Mouse (Mus musculus) MEL (cell line): ENCODE measurements at regions not wholly inside any gene's neighbourhood (a gene's known extent, or its start where the extent isn't known, plus 50 kb on each side); places are given as distances from the start of the nearest gene placed in this dataset.

Experiments used
- CTCF ChIP-seq, 3 experiments: IDR thresholded peaks in 2 of 3; conservative IDR thresholded peaks in 1 of 3; 2 replicates each; pipeline ENCODE4 v1.5.1; 2011 to 2012; ENCODE audit warnings: low read length in 3 of 3, low read depth in 2 of 3, mild to moderate bottlenecking in 2 of 3, improper control_type of control experiment in 1 of 3, inconsistent platforms in 1 of 3, mixed read lengths in 1 of 3, moderate library complexity in 1 of 3; ENCODE audit not compliant: control insufficient read depth in 1 of 3, insufficient read depth in 1 of 3, poor library complexity in 1 of 3, severe bottlenecking in 1 of 3
- EP300 ChIP-seq, 2 experiments: IDR thresholded peaks; 2 replicates each; pipeline ENCODE4 v1.6.1; 2011; ENCODE audit warnings: improper control_type of control experiment in 2 of 2, low read length in 2 of 2, low read depth in 1 of 2, mild to moderate bottlenecking in 1 of 2
- GATA1 ChIP-seq: IDR thresholded peaks from 2 replicates; pipeline ENCODE4 v1.6.1; 2011; ENCODE audit warnings: low read depth, low read length, improper control_type of control experiment
- MAFK ChIP-seq: IDR thresholded peaks from 2 replicates; pipeline ENCODE4 v1.6.1; 2011; ENCODE audit warnings: low read depth, mild to moderate bottlenecking, low read length, improper control_type of control experiment, borderline replicate concordance
- NRF1 ChIP-seq: IDR thresholded peaks from 2 replicates; pipeline ENCODE4 v1.6.1; 2014; ENCODE audit warnings: low read depth, mild to moderate bottlenecking, inconsistent platforms, low read length, improper control_type of control experiment, moderate library complexity; ENCODE audit not compliant: poor library complexity, insufficient read depth, severe bottlenecking
- POLR2A ChIP-seq, 2 experiments: IDR thresholded peaks; 2 replicates each; pipeline ENCODE4 v1.6.1; 2011 to 2012; ENCODE audit warnings: low read length in 2 of 2, mild to moderate bottlenecking in 2 of 2, control low read depth in 1 of 2, improper control_type of control experiment in 1 of 2, low read depth in 1 of 2, moderate library complexity in 1 of 2; ENCODE audit not compliant: control insufficient read depth in 1 of 2, insufficient read depth in 1 of 2, poor library complexity in 1 of 2
- RAD21 ChIP-seq: IDR thresholded peaks from 2 replicates; pipeline ENCODE4 v1.6.1; 2011; ENCODE audit warnings: mild to moderate bottlenecking, low read depth, low read length, improper control_type of control experiment
- TCF12 ChIP-seq: IDR thresholded peaks from 2 replicates; pipeline ENCODE4 v1.6.1; 2014; ENCODE audit warnings: low read depth, mild to moderate bottlenecking, inconsistent platforms, low read length, improper control_type of control experiment, moderate library complexity
- UBTF ChIP-seq: IDR thresholded peaks from 2 replicates; pipeline ENCODE4 v1.6.1; 2012; ENCODE audit warnings: low read depth, mild to moderate bottlenecking, inconsistent platforms, low read length, improper control_type of control experiment, moderate library complexity, borderline replicate concordance; ENCODE audit not compliant: insufficient read depth

DNA sequence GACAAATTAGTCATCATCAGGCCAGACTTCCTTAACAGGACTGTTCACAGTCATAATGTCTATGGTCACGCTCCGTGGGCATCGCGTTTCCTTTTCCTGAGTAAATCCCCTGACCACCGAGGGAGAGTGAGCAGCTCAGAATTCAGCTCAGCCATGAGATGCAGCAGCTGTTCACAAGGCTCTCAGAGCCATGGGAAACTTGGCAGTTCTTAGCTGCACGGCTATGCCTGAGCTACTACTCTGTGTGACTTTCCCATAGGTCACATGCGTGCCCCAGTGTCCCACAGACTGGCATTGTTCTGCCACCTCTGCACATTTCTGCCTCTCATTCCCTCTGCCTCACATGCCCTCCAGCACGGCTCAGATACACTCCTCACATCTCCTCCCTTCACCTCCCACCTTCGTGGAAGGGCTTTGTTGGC lies 64.3 kb upstream of the Pced1b start:
- TF ChIP-seq GATA1 (no peak), CTCF (IDR thresholded peaks at IDR 0.05 in 2 of 3, conservative IDR thresholded peaks at IDR 0.05 in 1 of 3; ENCODE audit: control insufficient read depth in 1 of 3, insufficient read depth in 1 of 3, low read depth in 2 of 3, low read length in 3 of 3, poor library complexity in 1 of 3, severe bottlenecking in 1 of 3) (no peak; a peak in 1 of 6 replicates), UBTF (no peak), POLR2A (IDR thresholded peaks at IDR 0.05; ENCODE audit: control insufficient read depth in 1 of 2, insufficient read depth in 1 of 2, low read depth in 1 of 2, low read length in 2 of 2, poor library complexity in 1 of 2) (no peak), TCF12 (no peak), MAFK (no peak), RAD21 (no peak), EP300 (IDR thresholded peaks at IDR 0.05; ENCODE audit: low read depth in 1 of 2, low read length in 2 of 2) (no peak), NRF1 (no peak)
